Mouse (Mus musculus): Measurements from ENCODE around the gene Cab39l.

Cab39l gene

GRCm38 (mm10) chr14:59506139-59506538, 65.4 kb downstream of the Cab39l start:
- DNase-seq (ENCODE audit: low spot score), result no peak

GRCm38 (mm10) chr14:59513922-59514444, 73.2 kb downstream of the Cab39l start:
- no peak for DNase-seq (ENCODE audit: low spot score)

- no peak for DNase-seq (ENCODE audit: low spot score)
These were observed 85.1 kb downstream of the Cab39l start for GRCm38 (mm10) chr14:59525843-59526242.

- DNase-seq (ENCODE audit: low spot score), result no peak
These were observed 90.0 kb downstream of the Cab39l start for GRCm38 (mm10) chr14:59530801-59531200.

GRCm38 (mm10) chr14:59532986-59533385, 92.2 kb downstream of the Cab39l start:
- no peak for DNase-seq (ENCODE audit: low spot score)

GRCm38 (mm10) chr14:59533908-59534307, 93.1 kb downstream of the Cab39l start:
- no peak for DNase-seq (ENCODE audit: low spot score)

- DNase-seq (ENCODE audit: low spot score), result no peak
These were observed 97.2 kb downstream of the Cab39l start for GRCm38 (mm10) chr14:59537829-59538432.

- no peak for DNase-seq (ENCODE audit: low spot score)
These were observed 99.5 kb downstream of the Cab39l start for GRCm38 (mm10) chr14:59540230-59540629.

- no peak for DNase-seq (ENCODE audit: low spot score)
These were observed 100.0 kb downstream of the Cab39l start for GRCm38 (mm10) chr14:59540761-59541160.

GRCm38 (mm10) chr14:59543158-59543826, 102.5 kb downstream of the Cab39l start:
- DNase-seq (ENCODE audit: low spot score), result no peak

- DNase-seq (ENCODE audit: low spot score), result no peak
These were observed 103.2 kb downstream of the Cab39l start for GRCm38 (mm10) chr14:59543956-59544355.

- no peak for DNase-seq (ENCODE audit: low spot score)
These were observed 105.5 kb downstream of the Cab39l start for GRCm38 (mm10) chr14:59546162-59546880.

GRCm38 (mm10) chr14:59547530-59547929, 106.8 kb downstream of the Cab39l start:
- no peak for DNase-seq (ENCODE audit: low spot score)

GRCm38 (mm10) chr14:59548532-59548931, 107.8 kb downstream of the Cab39l start:
- no peak for DNase-seq (ENCODE audit: low spot score)

GRCm38 (mm10) chr14:59549106-59549505, 108.3 kb downstream of the Cab39l start:
- no peak for DNase-seq (ENCODE audit: low spot score)

GRCm38 (mm10) chr14:59550841-59551240, 110.1 kb downstream of the Cab39l start:
- DNase-seq (ENCODE audit: low spot score), result no peak

GRCm38 (mm10) chr14:59551956-59552355, 111.2 kb downstream of the Cab39l start:
- DNase-seq (ENCODE audit: low spot score), result no peak

- no peak for DNase-seq (ENCODE audit: low spot score)
These were observed 113.3 kb downstream of the Cab39l start for GRCm38 (mm10) chr14:59554025-59554424.

- DNase-seq (ENCODE audit: low spot score), result no peak
These were observed 114.2 kb downstream of the Cab39l start for GRCm38 (mm10) chr14:59555018-59555417.

- DNase-seq (ENCODE audit: low spot score), result peak; percentile 66
These were observed 115.3 kb downstream of the Cab39l start for GRCm38 (mm10) chr14:59555928-59556531.

GRCm38 (mm10) chr14:59557071-59557470, 116.3 kb downstream of the Cab39l start:
- no peak for DNase-seq (ENCODE audit: low spot score)

GRCm38 (mm10) chr14:59557886-59558285, 117.1 kb downstream of the Cab39l start:
- DNase-seq (ENCODE audit: low spot score), result no peak

GRCm38 (mm10) chr14:59566756-59567155, 126.0 kb downstream of the Cab39l start:
- no peak for DNase-seq (ENCODE audit: low spot score)

Measured in ovary, postnatal 10 days (tissue).